Mouse (Mus musculus) neural tube, embryonic 11.5 days (tissue): ENCODE data around the gene Ubap2l. TPM values are rescaled to one million over a fixed set of nuclear protein-coding genes. Genes with fewer than 3 reads are reported as not detected.
A peak's percentile ranks its signal among the peaks of the same experiment; 100 is the strongest.

ENCODE experiments used
- ATAC-seq: fragments of 200-750 bp; cut with Nextera tagmentation; 2 replicates; pipeline ENCODE4 v1.8.0; 2017; ENCODE audit warnings: moderate number of reproducible peaks, mild to moderate bottlenecking, moderate TSS enrichment, moderate library complexity; ENCODE audit not compliant: insufficient read depth, low FRiP score, low TSS enrichment
- DNase-seq: peaks from one replicate; pipeline ENCODE4 v3.0.0-alpha.2; 2015; ENCODE audit warnings: low spot score
- H3K27ac ChIP-seq: fragments of 300-500 bp; sonication (generic); 2 replicates; pipeline ENCODE4 v1.5.1; 2014; ENCODE audit warnings: low read depth, mild to moderate bottlenecking, low read length
- H3K27me3 ChIP-seq: fragments of 300-500 bp; sonication (generic); 2 replicates; pipeline ENCODE4 v1.6.1; 2014; ENCODE audit warnings: mild to moderate bottlenecking, low read length, mixed read lengths; ENCODE audit not compliant: control insufficient read depth, insufficient read depth
- H3K36me3 ChIP-seq: fragments of 300-500 bp; sonication (generic); 2 replicates; pipeline ENCODE4 v1.6.1; 2014; ENCODE audit warnings: mild to moderate bottlenecking, low read length, moderate library complexity, mixed read lengths; ENCODE audit not compliant: control insufficient read depth, insufficient read depth
- H3K4me1 ChIP-seq: fragments of 300-500 bp; sonication (generic); 2 replicates; pipeline ENCODE4 v1.6.1; 2014; ENCODE audit warnings: low read length, mixed read lengths; ENCODE audit not compliant: control insufficient read depth, insufficient read depth
- H3K4me2 ChIP-seq: fragments of 300-500 bp; sonication (generic); 2 replicates; pipeline ENCODE4 v1.6.1; 2014; ENCODE audit warnings: low read depth, mild to moderate bottlenecking, moderate library complexity
- H3K4me3 ChIP-seq: fragments of 300-500 bp; sonication (generic); 2 replicates; pipeline ENCODE4 v1.5.1; 2014; ENCODE audit warnings: low read depth, low read length
- H3K9ac ChIP-seq: fragments of 300-500 bp; sonication (generic); 2 replicates; pipeline ENCODE4 v1.6.1; 2014; ENCODE audit warnings: mild to moderate bottlenecking, low read length
- H3K9me3 ChIP-seq: fragments of 300-500 bp; sonication (generic); 2 replicates; pipeline ENCODE4 v1.6.1; 2016; ENCODE audit warnings: low read length; ENCODE audit not compliant: control insufficient read depth
- WGBS: fragments of 180-500 bp; shearing (Covaris S2); extraction: QIAGEN DNeasy Blood & Tissue Kit; methylation state at CpG from one replicate; pipeline ENCODE4 v1.1.7; 2014; 5-methylcytosine and 5-hydroxymethylcytosine counted together
- polyA plus RNA-seq: library from polyadenylated mRNA; unstranded; fragments of >200 nt; fragmentation: Nextera tagmentation; extraction: Ambion mirVana; gene quantifications from 2 replicates; pipeline ENCODE4 v1.2.1, GENCODE M21; 2014

Ubap2l gene
- polyA plus RNA-seq, 1 experiment from 2014 or later, result 208 TPM

DNA sequence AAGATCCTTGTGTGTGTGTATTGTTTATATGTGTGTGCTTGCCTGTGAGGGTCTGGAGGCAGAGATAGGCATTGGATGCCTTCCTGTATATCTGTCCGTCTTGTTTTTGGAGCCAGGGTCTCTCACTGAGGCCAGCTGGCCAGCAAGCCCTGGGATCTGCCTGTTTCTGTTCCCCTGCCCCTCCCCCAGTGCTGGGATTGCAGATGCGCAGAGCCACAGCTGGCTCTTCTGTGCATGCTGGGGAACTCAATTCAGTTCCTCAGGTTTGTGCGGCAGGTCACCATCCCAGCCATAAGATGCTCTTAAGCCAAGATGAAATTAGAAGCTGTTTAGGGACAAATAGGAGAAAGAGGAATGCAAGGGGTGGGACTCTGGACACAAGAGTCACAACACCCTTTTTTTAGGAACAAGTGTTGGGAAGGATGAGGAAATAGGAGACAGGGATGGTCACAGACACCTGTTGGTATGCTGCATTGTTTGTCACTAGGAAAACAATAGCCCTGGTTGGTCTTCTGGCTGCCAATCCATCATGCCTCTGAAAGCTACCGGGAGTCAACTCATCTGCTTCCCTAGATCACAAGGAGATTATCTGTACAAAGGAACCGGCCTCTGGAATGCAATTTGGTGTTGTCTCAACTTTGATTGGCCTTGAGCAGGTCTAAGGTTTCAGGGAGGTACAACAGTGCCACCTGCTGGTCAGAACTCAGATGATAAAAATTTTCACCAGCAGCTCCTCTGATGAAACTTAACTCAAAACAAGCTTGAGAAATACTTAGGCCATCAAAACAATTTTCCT, 24.7 kb upstream of the Ubap2l start:
- DNase-seq (peak; percentile 77), ATAC-seq (no peak)
- H3K36me3 ChIP-seq, result no peaks in the 10 kb centered on the region
- WGBS, result 9% methylated on average over 5 of the region's 5 CpGs
- H3K4me2 ChIP-seq, result no peak overlapping the region
- H3K27ac ChIP-seq, result no peak overlapping the region
- no peaks in the 10 kb centered on the region for H3K27me3 ChIP-seq
- H3K4me3 ChIP-seq, result no peak overlapping the region
- H3K4me1 ChIP-seq, result peaks cover 14% of the 10 kb centered on the region
- H3K9ac ChIP-seq, result no peak overlapping the region
- no peaks in the 10 kb centered on the region for H3K9me3 ChIP-seq

DNA sequence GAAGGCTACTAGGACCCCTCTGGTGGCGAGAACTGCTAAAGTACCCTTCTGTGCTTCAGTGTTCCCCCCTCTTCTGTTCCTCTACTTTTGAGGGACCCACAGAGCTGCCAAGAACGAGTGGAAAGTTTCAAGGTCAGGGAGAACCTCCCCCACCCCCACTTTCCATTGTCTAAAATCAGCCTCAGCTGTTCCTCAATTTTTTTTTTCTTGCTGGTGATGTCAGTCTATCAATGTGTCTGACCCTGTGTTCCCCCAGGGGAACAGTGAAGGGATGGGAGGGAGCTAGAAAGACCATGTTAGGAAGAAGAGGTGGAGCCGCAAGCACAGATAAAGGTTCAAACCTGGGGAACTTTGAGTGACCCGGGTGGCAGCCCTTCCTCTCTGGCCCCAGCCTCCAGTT, 19.9 kb upstream of the Ubap2l start, which contains the start of gene Tpm3:
Gene Tpm3 (plus strand): TSS at position 356 of the 400 bp plus-strand sequence.
- Histone ChIP-seq H3K9me3 (no peaks in the 10 kb centered on the region), H3K27me3 (no peaks in the 10 kb centered on the region), H3K4me2 (no peak within 1 kb of the TSS), H3K27ac (no peak within 1 kb of the TSS), H3K4me1 (no peaks in the 10 kb centered on the region), H3K9ac (no peak within 1 kb of the TSS), H3K36me3 (no peaks in the 10 kb centered on the region), H3K4me3 (no peak within 1 kb of the TSS)
- WGBS, result 77% methylated on average over 4 of the region's 4 CpGs
- DNase-seq (no peak), ATAC-seq (no peak)

DNA sequence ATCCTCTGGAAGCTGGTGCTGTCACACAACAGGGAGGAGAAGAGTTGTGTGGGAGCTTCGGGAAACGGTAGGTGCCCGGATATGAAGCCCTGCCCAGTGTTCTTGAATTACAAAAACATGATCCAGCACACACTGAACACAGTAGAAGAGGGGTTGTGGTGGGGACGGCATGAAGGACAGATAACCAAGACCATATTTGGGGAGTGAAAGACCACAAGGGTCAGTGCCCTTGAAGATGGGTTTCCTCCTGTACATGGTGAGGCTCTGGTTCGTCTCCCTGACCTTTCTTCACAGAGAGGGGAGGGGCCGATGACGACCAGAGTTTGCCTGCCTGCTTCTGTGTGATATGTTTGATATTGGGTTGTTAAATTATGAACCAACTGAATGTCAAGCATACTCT, 17.3 kb upstream of the Ubap2l start:
- Histone ChIP-seq H3K27me3 (no peaks in the 10 kb centered on the region), H3K4me1 (no peaks in the 10 kb centered on the region), H3K36me3 (no peaks in the 10 kb centered on the region), H3K27ac (no peak overlapping the region), H3K4me2 (no peak overlapping the region), H3K9me3 (no peaks in the 10 kb centered on the region), H3K9ac (no peak overlapping the region), H3K4me3 (no peak overlapping the region)
- WGBS, result 84% methylated on average over 7 of the region's 7 CpGs
- ATAC-seq, result no peak
- no peak for DNase-seq

DNA sequence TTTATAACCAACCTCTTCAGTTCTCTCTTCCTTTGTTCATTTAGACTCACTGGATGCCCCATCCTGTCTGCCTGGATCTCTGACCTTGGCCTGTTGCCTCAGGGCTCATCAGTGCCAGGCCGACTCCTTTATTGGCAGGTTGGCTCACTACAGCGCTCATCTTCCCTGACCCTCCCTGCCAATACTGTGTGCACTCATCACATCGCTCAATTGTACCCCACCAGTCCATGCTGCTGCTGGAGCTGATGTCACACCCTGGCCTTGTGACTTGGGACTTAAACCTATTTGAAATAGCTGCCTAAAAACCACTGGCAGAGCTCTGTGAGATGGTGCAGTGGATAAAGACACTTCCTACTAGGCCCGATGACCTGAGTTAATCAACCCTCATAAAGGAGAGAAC, 15.4 kb upstream of the Ubap2l start:
- peaks cover 2% of the 10 kb centered on the region; the same call in 1 of the 2 replicates for H3K36me3 ChIP-seq
- H3K9me3 ChIP-seq, result no peaks in the 10 kb centered on the region
- no peaks in the 10 kb centered on the region for H3K27me3 ChIP-seq
- H3K4me1 ChIP-seq, result no peaks in the 10 kb centered on the region
- ATAC-seq, result no peak
- 90% methylated on average over 4 of the region's 4 CpGs for WGBS
- H3K9ac ChIP-seq, result no peak overlapping the region
- H3K27ac ChIP-seq, result no peak overlapping the region
- no peak overlapping the region for H3K4me3 ChIP-seq
- DNase-seq, result no peak
- no peak overlapping the region for H3K4me2 ChIP-seq

DNA sequence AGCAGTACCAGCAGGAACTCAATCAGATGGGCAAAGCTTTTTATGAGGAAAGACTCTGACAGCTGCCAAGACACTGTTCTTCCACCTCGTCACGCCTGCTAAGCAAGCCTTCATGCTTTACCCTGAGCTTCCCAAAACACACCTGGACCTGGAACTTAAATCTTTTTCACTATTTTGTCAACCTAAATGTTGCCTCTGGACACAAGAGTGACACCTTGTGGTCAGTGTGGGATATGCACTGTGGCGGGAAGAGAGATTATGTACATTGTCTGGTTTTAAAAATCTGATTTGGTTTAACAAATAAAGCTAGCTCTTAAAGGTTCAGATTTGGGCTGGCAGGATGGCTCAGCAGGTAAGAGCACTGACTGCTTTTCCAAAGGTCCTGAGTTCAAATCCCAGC, 13.1 kb upstream of the Ubap2l start:
- DNase-seq, result peak; percentile 53
- Histone ChIP-seq H3K27ac (no peak overlapping the region), H3K9ac (no peak overlapping the region), H3K4me1 (no peaks in the 10 kb centered on the region), H3K9me3 (no peaks in the 10 kb centered on the region), H3K27me3 (no peaks in the 10 kb centered on the region), H3K4me2 (no peak overlapping the region), H3K4me3 (no peak overlapping the region), H3K36me3 (peaks cover 4% of the 10 kb centered on the region)
- 55% methylated on average over 3 of the region's 3 CpGs for whole genome bisulfite sequencing
- ATAC-seq, result no peak

DNA sequence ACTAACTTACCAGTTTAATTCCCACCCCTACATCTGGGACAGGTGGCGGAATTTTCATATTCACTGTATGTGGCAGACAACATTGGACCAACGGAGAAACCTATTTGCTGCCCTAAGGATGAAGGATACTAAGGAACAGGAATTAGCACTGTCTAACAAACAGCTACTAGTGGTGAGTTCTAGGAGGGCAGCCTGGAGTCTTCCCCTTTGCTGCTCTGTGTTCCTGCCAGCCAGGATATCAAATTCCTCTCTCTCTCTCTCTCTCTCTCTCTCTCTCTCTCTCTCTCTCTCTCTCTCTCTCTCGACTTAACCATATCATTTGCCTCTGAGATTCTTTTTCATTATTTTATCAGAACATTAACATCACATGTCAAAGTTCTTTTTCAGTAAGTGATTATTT, 12.0 kb upstream of the Ubap2l start:
- Histone ChIP-seq H3K4me1 (no peaks in the 10 kb centered on the region), H3K4me2 (no peak overlapping the region), H3K36me3 (peaks cover 4% of the 10 kb centered on the region), H3K27ac (no peak overlapping the region), H3K27me3 (no peaks in the 10 kb centered on the region), H3K9me3 (no peaks in the 10 kb centered on the region), H3K4me3 (no peak overlapping the region), H3K9ac (no peak overlapping the region)
- DNase-seq (no peak), ATAC-seq (no peak)
- 77% methylated on average over 3 of the region's 3 CpGs for WGBS

DNA sequence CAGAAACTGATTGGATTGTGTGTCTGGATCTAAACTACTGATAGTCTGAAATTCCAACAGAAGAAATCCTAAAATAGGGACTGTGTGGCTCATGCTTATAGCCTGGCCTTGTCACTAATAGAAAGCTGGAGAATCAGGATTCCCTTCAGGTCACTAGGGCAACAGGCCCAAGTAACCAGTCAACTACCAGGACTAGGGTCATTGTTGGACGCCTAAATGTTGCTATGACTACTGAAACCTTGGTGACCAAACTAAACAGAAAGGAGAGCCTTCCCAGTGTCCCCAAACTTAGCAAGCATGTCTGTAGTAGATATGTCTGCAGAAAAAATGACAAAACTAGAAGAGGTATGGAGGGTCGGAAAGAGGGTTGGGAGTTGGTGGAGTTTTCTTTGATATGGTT, 10.1 kb upstream of the Ubap2l start:
- H3K4me2 ChIP-seq, result no peak overlapping the region
- no peaks in the 10 kb centered on the region for H3K27me3 ChIP-seq
- no peak overlapping the region for H3K27ac ChIP-seq
- 66% methylated on average over 2 of the region's 2 CpGs for WGBS
- H3K36me3 ChIP-seq, result peaks cover 5% of the 10 kb centered on the region
- no peaks in the 10 kb centered on the region for H3K9me3 ChIP-seq
- no peak overlapping the region for H3K9ac ChIP-seq
- no peak for DNase-seq
- no peak overlapping the region for H3K4me3 ChIP-seq
- ATAC-seq, result no peak
- H3K4me1 ChIP-seq, result no peaks in the 10 kb centered on the region

DNA sequence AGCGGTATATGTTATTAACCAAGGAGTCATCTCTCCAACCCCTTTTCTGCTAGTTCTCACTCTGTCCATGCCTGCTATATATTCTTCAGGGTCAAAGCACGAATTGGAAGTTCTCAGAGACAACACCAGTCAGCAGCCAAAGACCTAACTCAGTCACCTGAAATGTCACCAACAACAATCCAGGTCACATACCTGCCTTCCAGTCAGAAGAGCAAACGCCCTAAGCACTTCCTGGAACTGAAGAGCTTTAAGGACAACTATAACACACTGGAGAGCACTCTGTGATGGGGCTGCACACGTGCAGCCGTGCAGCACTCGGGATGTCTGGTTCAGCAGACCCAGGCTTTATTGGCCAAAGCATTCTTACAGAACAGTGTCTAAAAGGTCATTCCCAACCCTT, 9.1 kb upstream of the Ubap2l start:
- ATAC-seq (no peak), DNase-seq (no peak)
- no peak overlapping the region for H3K4me2 ChIP-seq
- H3K27ac ChIP-seq, result no peak overlapping the region
- no peaks in the 10 kb centered on the region for H3K4me1 ChIP-seq
- no peaks in the 10 kb centered on the region for H3K27me3 ChIP-seq
- H3K4me3 ChIP-seq, result no peak overlapping the region
- WGBS, result 94% methylated on average over 6 of the region's 6 CpGs
- H3K9me3 ChIP-seq, result no peaks in the 10 kb centered on the region
- H3K9ac ChIP-seq, result no peak overlapping the region
- H3K36me3 ChIP-seq, result peaks cover 7% of the 10 kb centered on the region
